Mouse (Mus musculus) neutrophil, adult 65 days (primary cell): ENCODE measurements around the gene Terf2. TPM values are rescaled to one million over a fixed set of nuclear protein-coding genes. Genes with fewer than 3 reads are reported as not detected.

Experiments used
- total RNA-seq: library from RNA; stranded (reverse); gene quantifications from 2 replicates; pipeline ENCODE4 v1.2.4, GENCODE M21; 2023

The Terf2 gene
- 11.5 and 12.7 TPM in 2 replicates for total RNA-seq

DNA sequence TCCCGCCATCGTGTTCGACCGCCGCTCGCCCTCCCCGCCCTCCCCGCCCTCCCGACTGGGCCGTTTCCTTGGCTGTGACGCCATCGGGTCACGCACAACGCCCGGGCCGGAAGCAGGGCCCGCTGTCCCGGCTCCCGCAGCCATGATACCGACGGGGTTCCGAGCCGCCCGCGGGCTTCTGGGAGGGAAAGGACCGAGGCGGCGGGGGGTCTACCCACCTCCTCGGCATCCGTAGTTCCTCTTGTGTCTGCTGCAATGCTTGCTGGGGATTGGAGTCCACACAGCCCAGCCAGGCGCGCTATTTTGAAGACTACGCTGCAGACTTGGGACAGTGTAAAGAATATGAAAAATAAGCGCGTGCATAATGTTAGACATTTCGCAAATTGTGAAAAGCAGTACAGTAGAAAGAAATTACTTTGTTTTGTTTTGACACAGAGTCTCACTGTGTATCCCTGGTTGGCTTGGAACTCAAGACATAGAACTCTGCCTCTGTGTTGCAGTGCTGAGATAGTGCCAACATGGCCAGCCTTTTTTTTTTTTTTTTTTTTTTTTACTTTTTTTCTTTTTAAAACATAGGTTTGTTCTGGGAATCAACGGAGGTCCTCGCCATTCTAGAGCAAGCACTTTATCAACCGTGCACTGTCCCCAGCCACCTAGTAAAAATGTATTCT, at the start of gene Terf2:
Gene Terf2 (minus strand): TSS at position 182 of the 671 bp plus-strand sequence.

DNA sequence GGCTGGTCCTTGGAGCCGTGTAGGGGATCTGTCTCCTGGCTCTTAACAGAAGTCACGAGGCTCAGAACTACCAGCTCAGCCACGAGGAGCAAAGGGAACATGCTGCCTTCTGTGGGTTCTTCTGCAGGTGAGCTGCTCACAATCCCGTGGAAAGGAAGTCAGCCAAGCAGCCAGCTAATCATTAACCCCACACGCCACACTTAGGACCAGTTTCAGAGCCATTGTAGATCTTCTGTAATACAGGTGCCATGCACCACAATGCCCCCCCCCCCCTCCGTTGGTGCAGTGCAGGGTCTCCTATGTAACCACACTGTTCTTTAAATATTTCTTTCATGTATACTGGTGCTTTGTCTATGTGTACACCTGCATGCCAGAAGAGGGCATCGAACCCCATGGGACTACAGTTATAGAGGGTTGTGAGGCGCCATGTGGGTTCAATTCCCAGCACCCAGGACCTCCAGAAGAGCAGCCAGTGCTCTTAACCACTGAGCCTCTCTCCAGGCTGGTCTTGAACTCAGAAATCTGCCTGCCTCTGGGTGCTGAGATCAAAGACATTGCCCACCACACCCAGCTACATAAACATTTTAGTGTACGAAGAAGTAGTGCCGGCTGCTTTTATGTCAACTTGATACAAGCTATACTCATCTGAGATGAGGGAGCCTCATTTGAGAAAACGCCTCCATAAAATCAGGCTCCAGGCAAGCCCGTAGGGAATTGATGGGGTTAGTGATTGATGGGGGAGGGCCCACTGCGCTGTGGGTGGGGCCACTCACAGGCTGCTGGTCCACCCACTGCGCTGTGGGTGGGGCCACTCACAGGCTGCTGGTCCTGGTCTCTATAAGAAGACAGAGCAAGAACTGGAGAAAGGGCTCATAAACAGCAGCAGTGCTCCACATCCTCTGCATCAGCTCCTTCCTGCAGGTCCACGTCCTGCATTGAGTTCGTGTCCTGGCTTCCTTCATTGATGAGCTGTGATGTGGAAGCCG, 30.5 kb downstream of the Terf2 start, which contains the start of gene Tmed6:
Gene Tmed6 (minus strand): TSS at position 134 of the 986 bp plus-strand sequence.

DNA sequence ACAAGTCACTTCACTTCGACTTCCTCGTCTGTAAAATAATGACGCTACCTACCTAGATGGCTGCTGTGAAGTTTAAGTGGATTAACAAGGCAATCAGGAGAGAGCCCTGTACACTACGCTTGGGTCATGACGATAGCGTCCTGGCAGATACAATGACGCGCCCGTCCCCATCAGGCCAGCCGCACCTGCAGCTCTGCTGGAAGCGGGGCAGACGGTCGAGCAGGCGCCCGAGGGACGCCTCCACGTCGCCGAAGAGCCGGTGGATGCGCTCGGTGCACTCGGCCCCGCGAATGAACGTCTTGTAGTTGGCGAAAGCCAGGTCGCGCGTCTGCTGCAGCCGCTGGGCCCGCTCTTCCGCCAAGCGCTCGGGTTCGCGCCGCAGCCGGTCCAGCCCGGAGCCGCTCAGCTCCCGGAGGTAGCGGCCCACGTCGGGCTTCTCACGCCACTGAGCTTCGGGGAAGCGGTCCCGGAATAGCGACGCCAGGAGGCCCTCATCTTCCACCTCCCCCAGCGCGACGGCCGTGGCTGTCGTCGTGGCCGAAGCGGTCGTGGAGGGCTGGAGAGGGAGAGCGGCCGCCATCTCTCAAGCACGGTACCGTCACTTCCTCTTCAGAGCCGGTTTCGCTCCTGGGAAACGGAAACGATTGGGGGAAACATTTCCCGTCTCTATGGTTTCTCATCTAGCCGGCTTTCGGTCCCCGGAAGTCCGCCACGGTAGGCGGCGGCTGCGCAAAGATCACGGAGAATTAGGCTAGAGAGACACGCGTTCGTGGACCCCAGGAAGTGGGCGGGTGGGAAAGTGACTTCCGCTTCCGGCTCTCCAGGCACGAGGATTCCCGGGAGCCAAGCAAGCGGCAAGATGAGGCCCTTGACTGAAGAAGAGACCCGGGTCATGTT, 40.0 kb downstream of the Terf2 start, which contains the start of the genes Cog8 and Nip7:
Gene Cog8 (minus strand): TSS at position 614 of the 897 bp plus-strand sequence.
Gene Nip7 (plus strand): TSS at position 802 of the 897 bp plus-strand sequence.

DNA sequence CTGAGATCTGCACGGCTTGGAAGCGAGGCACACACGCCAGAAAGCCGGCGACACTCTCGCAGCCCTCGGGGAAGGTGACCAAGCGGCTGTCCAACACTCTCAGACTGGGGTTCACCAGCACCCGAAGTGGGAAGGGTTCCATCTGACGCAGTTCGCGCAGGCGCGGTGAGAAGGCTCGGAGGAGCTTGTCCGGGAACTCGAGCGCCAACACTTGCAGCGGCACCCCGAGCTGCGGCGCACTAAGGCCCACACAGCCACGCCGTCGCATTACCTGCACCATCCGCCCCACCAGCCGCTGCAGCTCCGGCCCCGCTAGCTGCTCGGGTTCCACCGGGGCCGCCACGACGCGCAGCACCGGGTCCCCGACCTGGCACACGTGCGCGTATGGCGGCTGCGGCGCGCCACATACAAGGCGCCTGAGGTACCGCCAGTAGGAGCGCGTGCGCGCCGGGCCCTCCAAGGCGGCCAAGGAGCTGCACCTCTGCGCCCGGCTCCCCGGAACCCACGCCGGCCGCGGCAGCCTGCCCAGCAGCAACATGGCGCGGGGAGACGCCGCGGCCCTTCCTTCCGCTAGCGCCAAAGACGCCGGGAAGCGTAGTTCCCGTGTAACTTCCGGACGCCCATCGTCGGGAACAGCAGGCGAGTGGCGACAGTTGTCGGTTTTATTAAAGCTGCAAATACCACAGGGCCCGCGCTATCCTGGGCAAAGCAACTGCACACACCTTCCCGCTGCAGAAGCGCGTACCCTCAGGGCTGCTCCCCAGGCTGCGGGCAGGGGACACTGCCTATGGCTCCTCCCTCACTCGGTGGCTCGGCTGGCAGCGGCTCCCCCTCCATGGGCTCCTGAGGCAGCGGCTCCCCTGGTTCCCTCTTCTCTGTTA, 48.0 kb downstream of the Terf2 start, which contains the start of gene Pdf:
Gene Pdf (minus strand): TSS at position 554 of the 881 bp plus-strand sequence.

DNA sequence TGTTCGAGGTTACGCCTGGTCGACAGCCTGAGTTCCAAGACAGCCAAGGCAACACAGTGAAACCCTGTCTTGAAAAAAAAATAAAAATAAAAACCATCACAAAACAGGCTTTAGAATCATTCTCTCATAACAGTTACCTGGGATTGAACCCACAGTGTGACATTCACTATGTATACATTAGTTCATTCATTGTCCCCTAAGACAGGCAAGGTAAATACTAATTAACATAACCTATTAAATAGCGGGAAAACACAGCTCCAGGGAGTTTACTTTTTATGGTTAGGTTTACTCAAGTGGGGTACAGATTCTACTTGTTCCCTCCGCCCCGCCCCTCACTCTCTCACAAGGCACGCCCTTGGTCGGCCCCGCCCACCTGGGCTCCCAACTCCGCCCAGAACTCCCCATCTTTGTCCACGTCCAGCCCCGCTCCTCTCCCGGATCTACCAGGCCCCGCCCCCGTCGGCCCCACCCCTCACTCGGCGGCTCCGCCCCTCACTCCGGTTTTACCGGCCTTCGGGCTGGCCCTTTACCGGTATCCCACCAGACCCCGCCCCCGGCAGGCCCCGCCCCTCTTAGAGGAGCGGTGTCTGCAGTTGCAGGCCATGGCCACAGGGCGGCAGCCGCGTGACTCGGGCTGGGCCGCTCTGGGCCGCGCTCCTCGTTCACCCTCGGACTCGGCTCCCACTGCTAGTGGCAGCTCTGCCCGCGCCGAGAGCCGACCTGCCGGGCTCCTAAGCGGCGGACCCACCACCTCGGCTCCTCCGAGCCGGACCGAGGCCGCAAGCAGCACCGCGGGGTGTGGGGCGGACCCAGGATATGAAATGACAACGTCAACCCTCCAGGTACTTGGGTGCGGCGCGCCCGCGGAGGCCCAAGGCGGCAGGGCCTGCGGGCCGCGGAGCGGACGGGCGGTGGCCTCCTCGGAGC, 65.4 kb downstream of the Terf2 start, which contains the start of gene Vps4a:
Gene Vps4a (plus strand): TSS at position 573 of the 927 bp plus-strand sequence.

Other genes with a start within 250 kb of the Terf2 start
- 0.07 and 0.28 TPM in 2 replicates for gene Has3, start 226.3 kb downstream of the Terf2 start, total RNA-seq
- gene Utp4, start 202.9 kb downstream of the Terf2 start, total RNA-seq = 10.3 and 13.7 TPM in 2 replicates
- 23.7 and 26.7 TPM in 2 replicates for gene Sntb2, start 160.8 kb downstream of the Terf2 start, total RNA-seq
- gene Vps4a, start 65.3 kb downstream of the Terf2 start, total RNA-seq = 25.9 and 27.6 TPM in 2 replicates
- 2.4 and 3.7 TPM in 2 replicates for gene Pdf, start 47.9 kb downstream of the Terf2 start, total RNA-seq
- 14.4 and 21.1 TPM in 2 replicates for gene Cog8, start 39.9 kb downstream of the Terf2 start, total RNA-seq
- 19.1 and 24.6 TPM in 2 replicates for gene Nip7, start 39.7 kb downstream of the Terf2 start, total RNA-seq
- not detected in 2 replicates for gene Tmed6, start 30.9 kb downstream of the Terf2 start, total RNA-seq
- gene Cyb5b, start 54.1 kb upstream of the Terf2 start, total RNA-seq = 15.6 and 18.6 TPM in 2 replicates
- 89.5 and 113 TPM in 2 replicates for gene Nfat5, start 196.9 kb upstream of the Terf2 start, total RNA-seq